Mouse (Mus musculus): ENCODE measurements around the gene Cacna1d.

The Cacna1d gene

DNA sequence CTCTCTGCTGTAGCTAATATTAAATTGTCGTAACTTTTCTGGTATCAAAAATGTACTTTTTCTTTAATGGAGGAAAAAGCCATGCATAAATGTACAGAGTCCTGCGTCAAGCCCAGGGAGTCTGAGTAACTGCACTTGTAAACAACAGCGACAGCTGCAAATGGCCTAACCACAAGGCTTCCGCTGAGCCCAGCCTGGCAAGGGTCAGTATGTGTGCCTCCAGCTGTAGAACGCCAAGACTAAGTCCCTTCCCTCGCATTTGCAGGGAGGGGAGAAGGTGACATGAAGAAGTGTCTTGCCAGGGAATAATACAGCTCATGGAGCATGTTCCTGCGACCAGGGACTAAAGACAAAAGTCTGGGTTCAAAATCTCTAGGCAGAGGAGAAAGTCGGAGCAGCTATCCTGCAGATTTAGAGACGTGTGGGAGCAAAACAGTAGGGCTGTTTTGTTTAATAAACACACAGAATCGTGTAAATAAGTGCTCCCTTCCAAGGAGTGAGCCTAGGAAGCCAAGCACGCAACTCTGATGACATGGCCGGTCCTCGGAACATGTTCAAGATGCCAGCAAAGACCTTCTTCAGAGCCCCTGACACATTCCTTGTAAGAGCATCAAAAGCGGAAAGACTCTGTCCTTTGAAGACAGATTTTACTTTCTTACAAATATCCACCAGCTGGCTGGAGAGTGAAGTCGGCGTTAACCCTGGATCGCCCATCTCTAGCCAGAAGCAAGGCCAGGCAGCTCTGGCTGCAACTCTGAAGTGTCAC, 160.7 kb downstream of the Cacna1d start:
- DNase-seq (ENCODE audit: low spot score), result no peak

DNA sequence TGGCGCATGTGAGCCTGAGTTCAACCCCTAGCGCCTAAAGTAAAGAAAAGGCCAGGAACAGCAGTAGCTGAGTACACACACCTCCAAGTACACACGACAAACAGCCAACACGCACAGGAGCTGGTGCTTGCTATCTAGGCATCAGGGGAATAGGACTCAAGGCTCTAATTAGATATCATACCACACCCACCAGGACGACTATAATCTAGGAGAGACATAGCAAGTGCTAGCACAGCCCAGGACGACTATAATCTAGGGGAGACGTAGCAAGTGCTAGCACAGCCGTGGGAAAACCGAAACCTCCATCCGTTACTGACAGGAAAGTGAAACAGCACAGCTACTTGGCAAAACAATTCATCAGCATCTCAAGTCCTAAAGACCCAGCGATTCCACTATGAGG, 162.1 kb downstream of the Cacna1d start:
- no peak for DNase-seq (ENCODE audit: low spot score)

DNA sequence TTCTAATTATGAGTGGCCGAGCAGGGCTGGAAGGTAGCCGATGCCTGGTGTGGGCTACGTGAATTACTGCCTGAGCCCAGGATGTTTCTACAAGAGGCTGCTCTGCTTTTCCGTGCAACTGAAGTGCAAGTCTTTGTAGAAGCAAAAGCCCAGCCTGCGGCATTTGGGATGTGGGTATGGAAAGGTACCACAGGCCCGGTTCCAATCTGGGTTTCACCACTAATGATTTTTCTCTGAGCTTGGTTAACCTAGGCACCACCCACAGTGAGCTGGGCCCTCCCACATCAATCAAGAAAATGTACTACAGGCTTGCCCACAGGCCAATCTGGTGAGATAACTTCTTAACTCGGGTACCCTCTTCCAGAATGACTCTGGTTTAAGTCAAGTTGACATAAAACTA, 163.8 kb downstream of the Cacna1d start:
- no peak for DNase-seq (ENCODE audit: low spot score)

- DNase-seq (ENCODE audit: low spot score), result peak; percentile 43
These were observed 164.2 kb downstream of the Cacna1d start for GRCm38 (mm10) chr14:30327051-30327450.

- no peak for DNase-seq (ENCODE audit: low spot score)
These were observed 165.0 kb downstream of the Cacna1d start for GRCm38 (mm10) chr14:30326226-30326625.

DNA sequence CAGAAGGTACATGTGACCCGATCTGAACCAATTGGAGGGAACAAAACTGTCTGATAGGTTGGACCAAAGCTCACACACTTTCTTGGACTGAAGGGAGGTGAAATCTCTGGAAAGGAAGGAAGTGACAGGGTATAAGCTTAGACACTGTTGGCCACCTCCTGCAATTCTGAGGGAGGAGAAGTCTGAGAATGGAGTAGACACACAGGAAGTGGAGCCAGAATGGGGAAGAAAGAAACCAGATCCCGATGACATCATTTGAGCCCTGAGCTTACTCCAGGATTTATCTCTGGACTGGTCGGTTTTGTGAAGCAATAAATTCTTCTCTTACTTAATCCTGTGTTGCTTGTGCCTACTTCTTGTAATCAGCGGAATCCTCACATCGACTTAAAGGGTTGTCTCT, 166.3 kb downstream of the Cacna1d start:
- no peak for DNase-seq (ENCODE audit: low spot score)

GRCm38 (mm10) chr14:30318715-30319437, 172.4 kb downstream of the Cacna1d start:
- DNase-seq (ENCODE audit: low spot score), result no peak

DNA sequence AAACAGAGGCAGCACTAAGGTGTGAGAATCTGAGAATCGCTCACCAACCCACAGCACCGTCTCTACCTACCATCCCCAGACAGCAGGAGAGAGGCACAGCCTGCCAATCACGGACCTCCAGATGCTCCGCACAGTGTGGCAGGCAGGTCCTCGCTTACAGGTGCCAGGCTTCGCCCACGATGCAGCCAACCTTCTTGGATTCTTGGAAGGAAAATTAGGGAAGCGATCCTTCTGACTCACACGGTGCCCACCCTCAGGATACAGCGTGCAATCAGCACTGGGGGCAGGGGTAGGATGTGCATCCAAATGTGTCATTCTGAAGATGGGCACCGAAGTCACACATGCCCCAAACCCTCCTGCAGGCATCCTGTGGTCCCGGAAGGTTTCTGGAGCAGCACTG, 173.0 kb downstream of the Cacna1d start:
- no peak for DNase-seq (ENCODE audit: low spot score)

DNA sequence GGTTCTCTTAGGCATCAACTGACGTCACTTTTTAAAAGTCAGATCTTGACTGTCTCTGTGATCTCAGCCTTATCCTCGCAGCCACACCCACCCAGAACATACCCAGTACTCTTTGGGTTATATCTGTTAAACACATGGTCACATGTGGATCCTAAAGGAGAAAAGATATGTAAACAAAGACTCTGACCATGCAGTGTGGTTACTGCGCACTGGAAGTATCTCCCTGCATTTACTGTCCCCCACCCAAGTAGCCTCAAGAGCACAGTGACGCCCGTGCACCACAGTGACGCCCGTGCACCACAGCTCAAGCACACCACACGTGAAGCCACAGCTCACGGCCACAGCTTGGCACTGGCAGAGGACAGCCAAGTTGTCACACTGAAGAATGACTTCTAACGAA, 173.6 kb downstream of the Cacna1d start:
- no peak for DNase-seq (ENCODE audit: low spot score)

DNA sequence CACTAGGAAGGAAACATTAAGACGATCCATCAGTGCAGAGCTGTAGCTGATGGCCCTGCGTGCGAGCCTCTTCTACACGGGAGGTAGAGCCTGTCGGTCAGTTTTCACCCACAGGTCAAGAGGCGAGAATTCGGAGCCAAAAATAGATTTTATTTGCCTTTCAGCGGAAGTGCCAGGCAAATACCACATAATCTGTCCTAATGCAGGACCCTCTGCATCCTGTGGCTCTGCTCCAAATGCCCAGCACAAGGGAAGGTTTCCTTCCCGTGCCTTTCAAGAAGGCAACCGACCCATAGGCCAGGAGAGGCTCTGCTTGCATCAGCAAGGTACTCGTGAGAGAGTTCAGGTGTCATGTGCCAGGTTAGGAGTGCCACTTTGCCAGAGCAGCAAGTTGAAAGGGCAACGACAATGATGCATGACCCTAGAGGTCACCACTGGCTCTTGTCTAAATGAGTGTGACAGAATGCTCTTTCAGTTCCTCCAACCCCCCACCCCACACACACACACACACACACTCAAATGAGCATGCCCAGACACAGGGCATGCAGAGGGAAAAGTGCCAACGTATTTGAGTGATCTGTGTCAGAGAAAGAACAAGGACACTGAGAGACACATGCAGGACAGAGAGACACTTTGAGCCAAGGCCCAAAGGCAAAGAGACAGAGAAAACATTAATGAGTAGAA, 179.9 kb downstream of the Cacna1d start:
- no peak for DNase-seq (ENCODE audit: low spot score)

- DNase-seq (ENCODE audit: low spot score), result no peak
These were observed 181.0 kb downstream of the Cacna1d start for GRCm38 (mm10) chr14:30310236-30310635.

DNA sequence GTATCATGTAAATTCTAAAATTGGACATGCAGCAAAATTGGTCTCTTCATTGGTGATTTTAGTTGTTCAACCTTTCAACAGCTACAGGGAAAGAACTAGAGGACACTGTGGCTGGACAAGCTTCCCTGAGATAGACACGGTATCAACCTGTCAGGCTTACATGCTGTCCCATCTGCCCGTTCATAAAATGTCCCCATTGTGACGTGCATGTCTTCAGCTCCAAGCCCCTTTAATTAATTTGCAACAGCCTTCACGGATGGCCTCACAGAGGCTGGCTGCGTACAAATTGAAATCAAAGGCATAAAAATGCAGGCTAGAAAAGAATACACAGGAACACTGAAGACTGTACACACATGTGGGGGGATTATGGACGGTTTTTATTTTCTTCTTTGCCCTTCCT, 185.0 kb downstream of the Cacna1d start:
- no peak for DNase-seq (ENCODE audit: low spot score)

- no peak for DNase-seq (ENCODE audit: low spot score)
These were observed 191.3 kb downstream of the Cacna1d start for GRCm38 (mm10) chr14:30299946-30300345.

DNA sequence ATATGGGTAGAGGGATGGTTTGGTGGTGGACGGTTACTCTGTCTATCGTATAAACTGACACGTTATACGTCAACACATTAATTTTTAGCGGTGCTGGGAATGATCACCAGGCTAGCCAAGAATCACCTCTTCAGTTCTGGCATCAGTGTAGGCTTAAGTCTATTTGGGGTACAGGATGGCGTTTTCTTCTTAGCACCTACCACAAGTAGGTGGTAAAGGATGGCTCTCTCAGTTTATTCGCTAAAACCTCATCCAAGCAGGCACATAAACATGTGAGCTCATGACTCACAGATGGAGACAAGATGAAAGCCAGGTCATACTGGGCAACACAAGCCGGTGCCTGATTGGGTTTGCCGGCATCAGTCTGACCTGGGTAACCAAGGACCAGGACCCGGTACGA, 193.8 kb downstream of the Cacna1d start:
- DNase-seq (ENCODE audit: low spot score), result no peak

DNA sequence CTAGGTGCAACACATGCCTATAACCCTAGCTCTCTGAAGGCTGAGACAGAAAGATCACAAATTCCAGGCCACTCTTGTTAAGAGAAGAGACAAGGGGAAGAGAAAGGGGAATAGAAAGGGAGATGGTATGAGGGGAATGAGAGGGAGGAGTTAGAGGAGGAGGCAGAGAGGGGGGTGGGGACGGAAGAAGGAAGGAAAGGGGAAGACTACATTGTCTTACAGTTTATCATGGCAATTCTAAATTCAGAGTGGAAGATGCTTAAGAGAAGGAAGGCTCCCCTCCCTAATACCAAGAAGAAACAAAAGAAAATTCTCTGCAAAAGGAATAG, 199.2 kb downstream of the Cacna1d start:
- DNase-seq (ENCODE audit: low spot score), result no peak

DNA sequence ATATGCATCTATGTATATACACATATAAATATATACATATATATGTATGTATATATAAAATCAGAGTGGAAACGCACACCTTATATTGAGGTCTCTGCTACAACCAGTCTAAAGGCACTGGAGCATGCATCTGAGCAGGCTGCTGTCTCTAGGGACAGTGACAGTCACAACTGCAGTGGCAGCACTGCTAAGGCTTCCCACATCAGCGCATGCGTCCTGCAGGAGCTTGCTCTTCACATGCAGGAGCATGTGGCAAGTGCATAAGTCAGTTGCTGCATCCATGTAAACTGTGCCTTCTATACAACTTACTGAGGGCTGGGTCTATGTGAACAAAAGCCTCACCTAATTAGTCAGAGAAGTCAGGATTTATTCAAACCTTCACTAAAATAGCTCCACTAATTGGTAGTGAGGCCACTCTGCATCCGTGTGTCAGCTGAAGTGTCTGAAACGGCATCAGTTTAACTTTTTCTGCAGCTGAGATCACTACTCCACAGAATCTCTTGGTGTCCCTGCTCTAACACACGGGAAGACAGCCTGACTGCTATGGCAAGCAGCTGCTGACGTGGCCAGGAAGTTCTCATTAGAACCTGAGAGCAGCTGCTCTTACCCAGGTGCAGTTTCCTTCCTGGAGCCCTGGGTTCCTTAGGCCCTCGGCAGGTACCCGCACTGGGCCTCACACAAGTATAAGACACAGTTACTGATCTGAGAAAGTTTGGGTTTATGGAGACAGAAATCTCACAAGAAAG, 199.7 kb downstream of the Cacna1d start:
- DNase-seq (ENCODE audit: low spot score), result no peak

DNA sequence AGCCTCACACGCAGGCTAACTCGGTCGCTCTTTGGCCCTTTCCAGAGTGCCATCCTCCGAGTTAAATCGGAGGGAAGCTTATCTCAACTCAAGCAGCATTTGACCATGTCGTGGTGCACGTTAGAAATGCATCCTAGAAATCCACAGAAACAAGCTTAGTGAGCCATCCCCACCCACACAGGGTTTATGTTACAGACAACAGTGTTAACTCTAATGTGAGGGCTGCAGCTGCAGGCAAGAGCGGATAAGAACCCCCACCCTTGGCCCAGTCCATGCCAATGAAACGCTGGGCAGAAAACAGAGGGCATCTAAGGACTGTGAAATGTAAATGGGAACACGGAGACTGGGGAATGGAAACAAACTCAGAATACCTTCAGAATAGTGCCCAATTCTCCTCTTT, 206.8 kb downstream of the Cacna1d start:
- no peak for DNase-seq (ENCODE audit: low spot score)

DNA sequence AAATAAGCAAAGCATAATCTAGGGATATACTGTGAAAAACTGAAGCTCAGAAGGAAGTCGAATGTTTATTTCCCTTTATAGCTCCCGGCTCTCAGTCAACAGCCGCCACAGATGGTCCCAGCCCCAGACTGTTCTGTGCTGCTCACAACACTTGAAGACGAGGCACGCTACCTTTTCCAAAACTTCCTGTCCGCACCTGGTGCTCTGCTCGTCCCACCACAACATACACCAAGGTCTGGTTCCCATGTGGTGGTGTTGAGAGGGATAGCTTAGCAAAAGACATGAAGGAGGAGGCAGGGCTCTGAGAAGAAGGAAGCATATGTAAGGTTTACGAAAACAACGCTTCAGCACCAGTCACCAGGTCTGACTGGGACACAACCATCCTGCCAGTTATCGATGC, 207.2 kb downstream of the Cacna1d start:
- no peak for DNase-seq (ENCODE audit: low spot score)

GRCm38 (mm10) chr14:30275572-30275971, 215.7 kb downstream of the Cacna1d start:
- no peak for DNase-seq (ENCODE audit: low spot score)

DNA sequence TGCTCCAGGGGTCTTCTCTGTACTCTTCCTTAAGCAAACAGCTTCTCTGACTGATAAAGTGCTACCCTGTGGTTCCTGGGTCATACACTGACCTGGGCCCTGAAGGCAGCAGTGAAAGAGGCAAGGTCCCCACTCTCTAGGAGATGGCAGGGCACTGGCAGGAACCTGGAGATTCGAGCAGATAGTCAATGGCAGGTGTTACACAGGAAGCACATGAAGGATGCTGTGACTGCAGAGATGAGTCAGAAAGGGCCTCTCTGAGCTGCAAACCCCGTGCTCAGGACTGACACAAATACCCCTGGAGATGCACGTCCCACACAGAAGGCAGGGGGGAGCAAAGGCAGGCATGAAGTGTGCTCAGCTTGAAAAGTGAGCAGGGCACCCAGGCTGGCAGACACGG, 218.3 kb downstream of the Cacna1d start:
- DNase-seq (ENCODE audit: low spot score), result no peak

- DNase-seq (ENCODE audit: low spot score), result no peak
These were observed 218.7 kb downstream of the Cacna1d start for GRCm38 (mm10) chr14:30272523-30272922.

GRCm38 (mm10) chr14:30271856-30272255, 219.4 kb downstream of the Cacna1d start:
- DNase-seq (ENCODE audit: low spot score), result no peak

GRCm38 (mm10) chr14:30270350-30270749, 220.9 kb downstream of the Cacna1d start:
- DNase-seq (ENCODE audit: low spot score), result no peak

Measured in ovary, postnatal 36 days (tissue).